Mouse (Mus musculus) liver, postnatal 0 days (tissue): ENCODE results near the gene Fam185a. TPM values are rescaled to one million over a fixed set of nuclear protein-coding genes. Genes with fewer than 3 reads are reported as not detected.

Experiments
- ATAC-seq: fragments of 200-750 bp; cut with Nextera tagmentation; 2 replicates; pipeline ENCODE4 v1.8.0; 2017; ENCODE audit warnings: mild to moderate bottlenecking, moderate library complexity
- DNase-seq: peaks from one replicate; pipeline ENCODE4 v3.0.0-alpha.2; 2016
- H3K27ac ChIP-seq: fragments of 300-500 bp; sonication (generic); 2 replicates; pipeline ENCODE4 v1.5.1; 2014; ENCODE audit warnings: antibody characterized with exemption, moderate library complexity, mild to moderate bottlenecking, low read depth
- H3K27me3 ChIP-seq: fragments of 300-500 bp; sonication (generic); 2 replicates; pipeline ENCODE4 v1.6.1; 2014; ENCODE audit warnings: low read length, control low read depth, mixed read lengths; ENCODE audit not compliant: insufficient read depth
- H3K36me3 ChIP-seq: fragments of 300-500 bp; sonication (generic); replicated peaks from 2 replicates; pipeline ENCODE4 v1.6.1; 2014; ENCODE audit warnings: mild to moderate bottlenecking, control low read depth, low read length, moderate library complexity, mixed read lengths; ENCODE audit not compliant: insufficient read depth
- H3K4me1 ChIP-seq: fragments of 300-500 bp; sonication (generic); 2 replicates; pipeline ENCODE4 v1.6.1; 2014; ENCODE audit warnings: antibody characterized with exemption, mild to moderate bottlenecking, control low read depth; ENCODE audit not compliant: insufficient read depth
- H3K4me2 ChIP-seq: fragments of 300-500 bp; sonication (generic); 2 replicates; pipeline ENCODE4 v1.6.1; 2014; ENCODE audit warnings: low read depth, mild to moderate bottlenecking, low read length, moderate library complexity, mixed read lengths
- H3K4me3 ChIP-seq: fragments of 300-500 bp; sonication (generic); 2 replicates; pipeline ENCODE4 v1.5.1; 2014; ENCODE audit warnings: low read depth, low read length
- H3K9ac ChIP-seq: fragments of 300-500 bp; sonication (generic); replicated peaks from 2 replicates; pipeline ENCODE4 v1.6.1; 2014; ENCODE audit warnings: mild to moderate bottlenecking, moderate library complexity
- H3K9me3 ChIP-seq: fragments of 300-500 bp; sonication (generic); 2 replicates; pipeline ENCODE4 v1.6.1; 2016; ENCODE audit warnings: mild to moderate bottlenecking, control low read depth, low read length, mixed read lengths
- CTCF ChIP-seq: sonication (generic); IDR thresholded peaks from 2 replicates; pipeline ENCODE4 v1.5.1; 2016; ENCODE audit warnings: antibody characterized with exemption, low read depth
- EP300 ChIP-seq: IDR thresholded peaks from 2 replicates; pipeline ENCODE4 v1.6.1; 2016; ENCODE audit warnings: antibody characterized with exemption, low read depth, mild to moderate bottlenecking
- WGBS: fragments of 180-500 bp; shearing (Covaris S2); extraction: QIAGEN DNeasy Blood & Tissue Kit; methylation state at CpG from one replicate; pipeline ENCODE4 v1.1.7; 2014; ENCODE audit not compliant: insufficient replicate concordance; 5-methylcytosine and 5-hydroxymethylcytosine counted together
- polyA plus RNA-seq: library from polyadenylated mRNA; unstranded; fragments of >200 nt; fragmentation: Nextera tagmentation; extraction: Ambion mirVana; gene quantifications from 2 replicates; pipeline ENCODE4 v1.2.1, GENCODE M21; 2015

The Fam185a gene
- polyA plus RNA-seq, 1 experiment from 2014 or later, result 2.7 TPM

DNA sequence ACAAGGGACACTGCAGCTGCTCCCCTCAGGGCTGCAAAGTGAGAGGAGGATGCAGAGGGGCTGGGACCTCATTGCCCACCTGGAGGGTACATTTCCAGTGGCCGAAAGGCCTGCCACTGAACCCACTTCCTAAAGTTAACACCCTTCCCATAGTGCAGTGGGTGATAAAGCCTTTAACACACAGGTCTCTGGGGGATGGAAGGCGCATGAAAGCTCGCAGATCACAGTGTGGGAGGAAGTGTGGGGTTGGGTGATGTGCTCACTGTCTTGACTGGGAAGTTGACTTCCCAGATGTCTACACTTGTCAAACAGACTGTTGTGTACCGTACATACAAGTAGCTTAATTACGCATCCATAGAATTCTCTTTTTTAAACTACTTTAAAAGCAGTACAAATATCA is 55.0 kb downstream of the Fam185a start:
- no peak overlapping the region for H3K27ac ChIP-seq
- H3K4me2 ChIP-seq, result no peak overlapping the region
- ATAC-seq, result no peak
- H3K27me3 ChIP-seq, result no peaks in the 10 kb centered on the region
- 60% methylated on average over 5 of the region's 5 CpGs for WGBS
- TF ChIP-seq EP300, result no peak
- TF ChIP-seq CTCF, result no peak
- H3K9me3 ChIP-seq, result no peaks in the 10 kb centered on the region
- no peak overlapping the region for H3K4me3 ChIP-seq
- H3K36me3 ChIP-seq, result peaks cover 4% of the 10 kb centered on the region; the same call in 1 of the 2 replicates
- no peaks in the 10 kb centered on the region for H3K4me1 ChIP-seq
- no peak overlapping the region for H3K9ac ChIP-seq
- DNase-seq, result no peak

GRCm38 (mm10) chr5:21481521-21481920 is 56.8 kb downstream of the Fam185a start:
- Histone ChIP-seq H3K4me2 (no peak overlapping the region), H3K4me3 (no peak overlapping the region), H3K9me3 (no peaks in the 10 kb centered on the region), H3K27ac (no peak overlapping the region), H3K9ac (no peak overlapping the region), H3K27me3 (no peaks in the 10 kb centered on the region), H3K4me1 (no peaks in the 10 kb centered on the region), H3K36me3 (peaks cover 4% of the 10 kb centered on the region; the same call in 1 of the 2 replicates)
- DNase-seq (no peak), ATAC-seq (no peak)
- TF ChIP-seq CTCF (no peak), EP300 (no peak)
- WGBS, result 90% methylated on average over 6 of the region's 6 CpGs

GRCm38 (mm10) chr5:21482446-21483222 is 57.9 kb downstream of the Fam185a start:
- H3K4me3 ChIP-seq, result no peak overlapping the region
- 58% methylated on average over 11 of the region's 11 CpGs for WGBS
- H3K9ac ChIP-seq, result no peak overlapping the region
- TF ChIP-seq CTCF, result no peak
- TF ChIP-seq EP300, result no peak
- H3K4me1 ChIP-seq, result no peaks in the 10 kb centered on the region
- no peaks in the 10 kb centered on the region for H3K9me3 ChIP-seq
- no peak overlapping the region for H3K4me2 ChIP-seq
- ATAC-seq (no peak), DNase-seq (no peak)
- no peak overlapping the region for H3K27ac ChIP-seq
- H3K27me3 ChIP-seq, result no peaks in the 10 kb centered on the region
- peaks cover 4% of the 10 kb centered on the region; the same call in 1 of the 2 replicates for H3K36me3 ChIP-seq

- Histone ChIP-seq H3K36me3 (peaks cover 4% of the 10 kb centered on the region; the same call in 1 of the 2 replicates), H3K27ac (no peak overlapping the region)
- DNase-seq, result no peak
These were observed 58.5 kb downstream of the Fam185a start for GRCm38 (mm10) chr5:21483275-21483674.

GRCm38 (mm10) chr5:21485197-21485829 is 60.6 kb downstream of the Fam185a start:
- H3K36me3 ChIP-seq, result peaks cover 2% of the 10 kb centered on the region; the same call in 1 of the 2 replicates
- no peaks in the 10 kb centered on the region for H3K27me3 ChIP-seq
- TF ChIP-seq EP300 (no peak), CTCF (no peak)
- no peak overlapping the region for H3K9ac ChIP-seq
- no peaks in the 10 kb centered on the region for H3K4me1 ChIP-seq
- no peak overlapping the region for H3K4me2 ChIP-seq
- DNase-seq (no peak), ATAC-seq (no peak)
- no peaks in the 10 kb centered on the region for H3K9me3 ChIP-seq
- H3K27ac ChIP-seq, result no peak overlapping the region
- WGBS, result 79% methylated on average over 8 of the region's 8 CpGs
- no peak overlapping the region for H3K4me3 ChIP-seq

More at GRCm38 (mm10) chr5:21483275-21483674, 58.5 kb downstream of the Fam185a start:
- no peak overlapping the region for H3K9ac ChIP-seq
- ATAC-seq, result no peak
- H3K4me3 ChIP-seq, result no peak overlapping the region
- H3K4me1 ChIP-seq, result no peaks in the 10 kb centered on the region
- TF ChIP-seq EP300, result no peak
- no peak for TF ChIP-seq CTCF
- H3K4me2 ChIP-seq, result no peak overlapping the region
- H3K9me3 ChIP-seq, result no peaks in the 10 kb centered on the region
- H3K27me3 ChIP-seq, result no peaks in the 10 kb centered on the region
- 85% methylated on average over 8 of the region's 8 CpGs for WGBS

GRCm38 (mm10) chr5:21486798-21487197 is 62.0 kb downstream of the Fam185a start:
- H3K9ac ChIP-seq, result no peak overlapping the region
- TF ChIP-seq EP300, result no peak
- no peak for TF ChIP-seq CTCF
- H3K4me1 ChIP-seq, result no peaks in the 10 kb centered on the region
- WGBS, result 74% methylated on average over 5 of the region's 5 CpGs
- H3K27ac ChIP-seq, result no peak overlapping the region
- H3K4me3 ChIP-seq, result no peak overlapping the region
- no peaks in the 10 kb centered on the region for H3K36me3 ChIP-seq
- H3K27me3 ChIP-seq, result no peaks in the 10 kb centered on the region
- DNase-seq, result no peak
- H3K4me2 ChIP-seq, result no peak overlapping the region
- no peak for ATAC-seq
- no peaks in the 10 kb centered on the region for H3K9me3 ChIP-seq
